Mouse (Mus musculus) E14TG2a.4 (cell line): Measurements from ENCODE around the gene Lrrc4b.

ENCODE experiments used
- H3K27me3 ChIP-seq: 2 replicates; pipeline ENCODE4 v1.6.1; 2014; ENCODE audit warnings: low read length, control low read depth; ENCODE audit not compliant: insufficient read depth
- H3K36me3 ChIP-seq: 2 replicates; pipeline ENCODE4 v1.6.1; 2014; ENCODE audit warnings: low read length, control low read depth; ENCODE audit not compliant: insufficient read depth
- H3K4me1 ChIP-seq: replicated peaks from 2 replicates; pipeline ENCODE4 v1.6.1; 2014; ENCODE audit warnings: low read depth, low read length, control low read depth
- H3K4me3 ChIP-seq: replicated peaks from 2 replicates; pipeline ENCODE4 v1.5.1; 2014; ENCODE audit warnings: mild to moderate bottlenecking, low read length
- H3K9me3 ChIP-seq: 2 replicates; pipeline ENCODE4 v1.6.1; 2014; ENCODE audit warnings: low read length, control low read depth
- CTCF ChIP-seq: conservative IDR thresholded peaks from 2 replicates; pipeline ENCODE4 v1.5.1; 2014; ENCODE audit warnings: low read length
- NANOG ChIP-seq: IDR thresholded peaks from 2 replicates; pipeline ENCODE4 v1.6.1; 2014; ENCODE audit warnings: borderline replicate concordance, low read length, mixed read lengths
- POU5F1 ChIP-seq: IDR thresholded peaks from 2 replicates; pipeline ENCODE4 v1.6.1; 2014; ENCODE audit warnings: low read length, borderline replicate concordance

The Lrrc4b gene

DNA sequence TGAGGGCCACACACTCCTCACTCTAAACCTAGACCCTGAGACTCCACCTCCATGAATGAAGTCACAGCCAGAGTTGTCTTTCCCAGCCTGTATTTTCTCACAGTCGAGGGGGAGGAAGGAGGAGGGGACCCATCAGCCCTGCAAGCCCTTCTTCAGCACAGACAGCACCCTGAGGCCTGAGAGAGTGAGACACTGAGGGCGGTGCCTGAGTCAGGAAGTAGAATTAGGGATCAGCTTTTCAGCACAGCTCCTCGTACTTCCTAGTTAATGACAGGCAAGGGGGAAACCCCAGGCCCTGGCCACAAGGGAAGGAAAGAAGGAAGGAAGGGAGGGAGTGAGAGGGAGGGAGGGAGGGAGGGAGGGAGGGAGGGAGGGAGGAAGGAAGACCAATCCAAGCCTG lies 24.4 kb downstream of the Lrrc4b start:
- Histone ChIP-seq H3K36me3 (no peaks in the 10 kb centered on the region), H3K9me3 (no peaks in the 10 kb centered on the region), H3K4me1 (peaks cover 6% of the 10 kb centered on the region; the same call in 1 of the 2 replicates), H3K27me3 (peaks cover 28% of the 10 kb centered on the region), H3K4me3 (no peak overlapping the region)
- TF ChIP-seq NANOG, result no peak
- no peak for TF ChIP-seq CTCF
- no peak for TF ChIP-seq POU5F1

DNA sequence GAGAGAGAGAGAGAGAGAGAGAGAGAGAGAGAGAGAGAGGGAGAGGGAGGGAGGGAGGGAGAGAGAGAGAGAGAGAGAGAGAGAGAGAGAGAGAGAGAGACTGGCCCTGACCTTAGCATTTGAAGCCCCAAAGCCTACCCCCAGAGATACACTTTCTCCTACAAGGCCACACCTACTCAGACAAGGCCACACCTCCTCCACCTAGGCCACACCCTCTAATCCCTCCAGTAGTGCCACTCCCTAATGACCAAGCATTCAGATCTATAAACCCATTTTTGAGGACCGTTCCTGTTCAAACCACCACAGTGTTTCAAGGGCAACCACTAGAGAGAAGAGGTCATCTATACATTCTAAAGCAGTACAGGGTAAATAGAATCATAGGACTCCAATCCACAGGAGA lies 27.5 kb downstream of the Lrrc4b start:
- no peak overlapping the region for H3K4me3 ChIP-seq
- H3K27me3 ChIP-seq, result peaks cover 52% of the 10 kb centered on the region
- peaks cover 13% of the 10 kb centered on the region for H3K4me1 ChIP-seq
- H3K36me3 ChIP-seq, result no peaks in the 10 kb centered on the region
- no peaks in the 10 kb centered on the region for H3K9me3 ChIP-seq
- no peak for TF ChIP-seq POU5F1

DNA sequence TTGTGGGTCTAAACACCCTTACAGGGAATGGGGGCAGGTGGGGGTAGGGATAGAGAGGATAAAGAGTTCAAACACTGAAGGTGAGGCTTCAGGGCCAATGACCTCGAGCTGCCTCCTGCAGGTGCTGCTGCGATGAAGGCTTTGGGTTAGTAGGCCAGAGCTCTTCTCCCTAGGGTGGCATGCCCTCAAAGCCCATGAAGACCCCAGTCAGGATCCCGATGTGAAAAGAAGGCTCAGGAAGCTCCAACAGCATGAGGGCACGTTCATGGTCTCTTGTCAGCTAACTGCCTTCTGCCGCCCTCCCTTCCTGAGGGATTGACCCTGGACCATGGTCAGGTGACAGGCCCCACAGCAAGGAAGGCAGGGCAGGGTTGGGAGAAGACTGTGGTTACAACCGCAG lies 31.2 kb downstream of the Lrrc4b start:
- no peaks in the 10 kb centered on the region for H3K9me3 ChIP-seq
- no peak overlapping the region for H3K4me3 ChIP-seq
- TF ChIP-seq NANOG, result no peak
- TF ChIP-seq POU5F1, result no peak
- no peak for TF ChIP-seq CTCF
- peaks cover 28% of the 10 kb centered on the region for H3K4me1 ChIP-seq
- H3K36me3 ChIP-seq, result no peaks in the 10 kb centered on the region
- H3K27me3 ChIP-seq, result peaks cover 74% of the 10 kb centered on the region

DNA sequence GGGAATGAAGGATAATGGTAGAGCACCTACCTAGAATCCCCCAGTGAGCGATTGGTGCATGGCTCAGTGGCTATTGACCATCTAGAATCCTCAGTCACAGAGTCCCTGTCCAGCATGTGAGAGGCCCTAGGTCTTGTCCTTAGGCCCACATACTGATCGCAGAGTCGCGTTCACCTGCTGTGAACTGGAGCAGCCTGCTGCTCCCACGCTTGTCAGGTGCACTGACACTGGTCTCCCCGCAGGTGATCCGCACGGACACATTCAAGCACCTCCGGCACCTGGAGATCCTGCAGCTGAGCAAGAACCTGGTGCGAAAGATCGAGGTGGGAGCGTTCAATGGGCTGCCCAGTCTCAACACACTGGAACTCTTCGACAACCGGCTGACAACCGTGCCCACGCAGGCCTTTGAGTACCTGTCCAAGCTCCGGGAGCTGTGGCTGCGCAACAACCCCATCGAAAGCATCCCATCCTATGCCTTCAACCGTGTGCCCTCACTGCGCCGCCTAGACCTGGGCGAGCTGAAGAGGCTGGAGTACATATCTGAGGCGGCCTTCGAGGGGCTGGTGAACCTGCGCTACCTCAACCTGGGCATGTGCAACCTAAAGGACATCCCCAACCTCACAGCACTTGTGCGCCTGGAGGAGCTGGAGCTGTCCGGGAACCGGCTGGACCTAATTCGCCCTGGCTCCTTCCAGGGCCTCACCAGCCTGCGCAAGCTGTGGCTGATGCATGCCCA lies 32.1 kb downstream of the Lrrc4b start:
- Histone ChIP-seq H3K4me1 (peaks cover 37% of the 10 kb centered on the region), H3K27me3 (peaks cover 70% of the 10 kb centered on the region), H3K4me3 (peak overlapping the region; percentile 76), H3K36me3 (no peaks in the 10 kb centered on the region), H3K9me3 (no peaks in the 10 kb centered on the region)
- TF ChIP-seq POU5F1, result no peak
- TF ChIP-seq CTCF, result no peak
- TF ChIP-seq NANOG, result no peak

DNA sequence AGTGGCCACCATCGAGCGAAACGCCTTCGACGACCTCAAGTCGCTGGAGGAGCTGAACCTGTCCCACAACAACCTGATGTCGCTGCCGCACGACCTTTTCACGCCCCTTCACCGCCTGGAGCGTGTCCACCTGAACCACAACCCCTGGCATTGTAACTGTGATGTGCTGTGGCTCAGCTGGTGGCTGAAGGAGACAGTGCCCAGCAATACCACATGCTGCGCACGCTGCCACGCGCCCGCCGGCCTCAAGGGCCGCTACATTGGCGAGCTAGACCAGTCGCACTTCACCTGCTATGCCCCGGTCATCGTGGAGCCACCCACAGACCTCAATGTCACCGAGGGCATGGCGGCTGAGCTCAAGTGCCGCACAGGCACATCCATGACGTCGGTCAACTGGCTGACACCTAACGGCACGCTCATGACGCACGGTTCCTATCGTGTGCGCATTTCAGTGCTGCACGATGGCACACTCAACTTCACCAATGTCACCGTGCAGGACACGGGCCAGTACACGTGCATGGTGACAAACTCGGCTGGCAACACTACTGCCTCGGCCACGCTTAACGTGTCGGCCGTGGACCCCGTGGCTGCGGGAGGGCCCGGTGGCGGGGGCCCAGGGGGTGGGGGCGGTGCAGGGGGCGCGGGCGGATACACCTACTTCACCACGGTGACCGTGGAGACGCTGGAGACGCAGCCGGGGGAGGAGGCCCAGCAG lies 32.8 kb downstream of the Lrrc4b start:
- Histone ChIP-seq H3K4me3 (peak overlapping the region; percentile 76), H3K4me1 (peaks cover 41% of the 10 kb centered on the region), H3K9me3 (no peaks in the 10 kb centered on the region), H3K27me3 (peaks cover 70% of the 10 kb centered on the region), H3K36me3 (no peaks in the 10 kb centered on the region)
- no peak for TF ChIP-seq NANOG
- no peak for TF ChIP-seq POU5F1
- TF ChIP-seq CTCF, result no peak

DNA sequence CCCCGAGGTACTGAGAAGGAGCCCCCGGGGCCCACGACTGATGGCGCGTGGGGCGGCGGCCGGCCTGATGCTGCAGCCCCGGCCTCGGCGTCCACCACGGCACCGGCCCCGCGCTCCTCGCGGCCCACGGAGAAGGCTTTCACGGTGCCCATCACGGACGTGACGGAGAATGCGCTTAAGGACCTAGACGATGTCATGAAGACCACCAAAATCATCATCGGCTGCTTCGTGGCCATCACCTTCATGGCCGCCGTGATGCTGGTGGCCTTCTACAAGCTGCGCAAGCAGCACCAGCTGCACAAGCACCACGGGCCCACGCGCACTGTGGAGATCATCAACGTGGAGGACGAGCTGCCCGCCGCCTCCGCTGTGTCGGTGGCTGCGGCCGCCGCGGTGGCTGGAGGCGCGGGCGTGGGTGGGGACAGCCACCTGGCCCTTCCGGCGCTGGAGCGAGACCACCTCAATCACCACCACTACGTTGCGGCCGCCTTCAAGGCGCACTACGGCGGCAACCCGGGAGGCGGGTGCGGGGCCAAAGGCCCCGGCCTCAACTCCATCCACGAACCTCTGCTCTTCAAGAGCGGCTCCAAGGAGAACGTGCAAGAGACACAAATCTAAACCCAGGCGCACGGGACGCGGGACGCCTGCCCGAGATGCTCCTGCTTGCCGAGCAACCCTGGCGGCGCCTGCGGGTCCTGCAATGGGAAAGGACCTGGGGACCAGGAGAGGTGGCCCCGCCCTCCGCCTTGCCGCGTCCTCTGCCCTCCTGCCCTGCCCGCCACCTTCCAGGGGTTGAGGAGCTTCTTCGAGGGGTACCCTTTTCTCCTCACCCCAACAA lies 33.6 kb downstream of the Lrrc4b start:
- peaks cover 66% of the 10 kb centered on the region for H3K27me3 ChIP-seq
- no peaks in the 10 kb centered on the region for H3K36me3 ChIP-seq
- peak overlapping the region; percentile 76 for H3K4me3 ChIP-seq
- peaks cover 49% of the 10 kb centered on the region for H3K4me1 ChIP-seq
- H3K9me3 ChIP-seq, result no peaks in the 10 kb centered on the region
- TF ChIP-seq POU5F1 (no peak), CTCF (no peak; the same call in 1 of the 2 replicates), NANOG (no peak)

DNA sequence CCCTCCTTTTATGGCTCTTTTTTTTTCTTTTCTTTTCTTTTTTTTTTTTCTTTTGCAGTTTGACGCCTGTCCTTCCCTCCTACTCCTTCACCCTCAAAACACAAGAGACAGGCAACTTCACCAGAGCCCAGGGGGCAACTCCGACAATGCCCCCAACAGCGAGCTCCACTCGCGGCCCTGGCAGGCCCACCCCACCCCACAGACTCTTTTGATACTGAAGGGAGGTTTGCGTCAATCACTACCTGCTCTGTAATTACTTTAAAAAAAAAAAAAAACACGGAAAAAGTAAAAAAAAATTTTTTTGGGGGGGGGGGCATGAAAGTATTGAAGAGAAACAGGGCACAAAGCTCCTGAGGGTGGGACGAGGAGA lies 34.2 kb downstream of the Lrrc4b start:
- no peaks in the 10 kb centered on the region for H3K9me3 ChIP-seq

DNA sequence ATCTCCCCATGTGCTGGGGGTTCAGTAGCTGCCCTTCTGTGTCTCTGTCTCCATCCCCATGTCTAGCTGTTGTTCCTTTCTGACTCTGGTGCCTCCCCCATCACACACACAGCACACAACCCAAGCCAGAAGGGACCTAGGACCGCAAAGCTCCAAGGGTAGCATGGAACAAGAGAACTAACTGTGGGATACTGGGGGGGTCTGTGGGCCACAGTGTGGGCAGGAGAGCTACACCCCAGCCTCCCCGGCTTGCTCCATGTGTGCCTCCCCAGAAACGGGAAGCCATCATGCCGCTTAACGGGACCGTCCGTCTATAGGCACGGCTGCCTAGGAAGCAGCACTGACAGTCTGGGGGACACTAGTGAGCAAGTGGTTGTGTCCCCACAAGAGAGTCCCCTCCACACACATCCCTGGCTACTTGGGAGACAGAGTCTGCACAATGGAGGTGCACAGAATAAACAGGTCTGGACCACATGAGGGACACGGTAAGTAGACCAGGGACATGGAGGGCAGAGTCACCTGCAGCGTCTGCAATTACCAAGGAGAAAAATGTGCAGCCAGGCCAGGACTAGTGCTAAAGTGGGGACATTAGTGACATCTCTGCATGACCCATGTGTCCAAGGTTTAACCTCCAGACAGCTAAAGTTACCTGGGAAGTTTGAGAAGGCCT lies 34.9 kb downstream of the Lrrc4b start:
- Histone ChIP-seq H3K4me3 (no peak overlapping the region), H3K9me3 (no peaks in the 10 kb centered on the region), H3K27me3 (peaks cover 60% of the 10 kb centered on the region), H3K4me1 (peaks cover 55% of the 10 kb centered on the region), H3K36me3 (no peaks in the 10 kb centered on the region)
- TF ChIP-seq NANOG, result no peak
- TF ChIP-seq CTCF, result no peak
- no peak for TF ChIP-seq POU5F1

More for the DNA sequence above, 34.2 kb downstream of the Lrrc4b start:
- peaks cover 61% of the 10 kb centered on the region for H3K27me3 ChIP-seq
- TF ChIP-seq POU5F1 (no peak), CTCF (no peak), NANOG (no peak)
- peak overlapping the region; percentile 76 for H3K4me3 ChIP-seq
- H3K36me3 ChIP-seq, result no peaks in the 10 kb centered on the region
- peaks cover 50% of the 10 kb centered on the region for H3K4me1 ChIP-seq
